Mouse (Mus musculus) ovary, adult 10 weeks (tissue): Measurements from ENCODE around the gene Gm21969. TPM values are rescaled to one million over a fixed set of nuclear protein-coding genes. Genes with fewer than 3 reads are reported as not detected.

Source experiments
- polyA plus RNA-seq: library from polyadenylated mRNA; stranded (reverse); fragments of 350-450 nt; fragmentation: Illumina TruSeq; extraction: RNeasy Lipid Tissue Mini Kit (QIAGEN cat#74804); gene quantifications from one replicate; pipeline ENCODE4 v1.2.3, GENCODE M21; 2014

Gm21969 gene
- not detected for polyA plus RNA-seq

DNA sequence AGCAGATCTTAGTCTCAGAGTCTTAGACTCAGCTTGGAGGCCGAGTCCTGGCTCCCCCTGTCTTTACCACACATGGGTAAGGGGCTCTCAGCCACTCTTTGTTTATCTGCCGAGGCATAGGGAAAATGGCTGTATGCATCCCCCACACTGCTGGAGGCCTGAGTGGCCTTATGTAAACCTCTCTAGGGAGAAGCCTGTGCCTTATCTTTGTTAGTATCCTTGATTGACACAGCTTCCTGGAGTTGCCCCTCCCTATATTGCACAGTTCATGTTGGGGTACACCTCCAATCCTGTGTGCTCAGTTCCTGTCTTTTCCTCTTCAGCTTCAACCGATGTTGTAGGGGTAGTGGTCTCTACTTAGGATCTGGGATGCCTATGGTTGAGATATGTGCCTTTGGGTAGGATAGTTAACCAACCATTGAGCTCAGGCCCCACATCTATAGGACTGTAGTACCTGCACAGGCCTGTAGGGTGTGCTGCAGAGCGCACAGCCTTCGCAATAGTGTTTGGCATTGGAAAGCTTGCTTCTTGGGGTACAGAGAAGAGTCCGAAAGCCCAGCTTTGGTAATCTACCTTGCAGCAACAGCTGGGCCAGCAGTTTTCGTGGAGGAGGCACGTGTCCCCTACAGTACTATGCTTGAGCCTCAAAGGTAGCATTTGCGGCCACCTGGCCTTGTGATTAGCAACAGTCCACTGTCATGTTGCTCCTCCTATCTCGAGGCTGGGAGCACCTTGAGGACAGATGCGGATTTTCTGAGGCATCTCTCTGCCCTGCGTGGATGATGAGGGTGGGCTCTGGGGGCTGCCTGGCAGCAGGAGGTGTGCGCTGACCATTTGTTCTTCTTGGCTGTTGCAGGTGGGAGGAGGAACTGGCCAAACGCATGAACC, at the start of gene Gm21969:
Gm21969 (plus strand) TSS at position 830 of the 888 bp plus-strand sequence.

GRCm38 (mm10) chr4:139622373-139623282, 19.6 kb downstream of the Gm21969 start, which contains the start of gene Aldh4a1:
TSS of gene Aldh4a1 (plus strand) at chr4:139622866.

GRCm38 (mm10) chr4:139653238-139653637, 50.3 kb downstream of the Gm21969 start, which contains the start of gene Tas1r2:
TSS of gene Tas1r2 (plus strand) at chr4:139653538.

Other genes with a start within 250 kb of the Gm21969 start
- gene Iffo2, start 72.6 kb upstream of the Gm21969 start, polyA plus RNA-seq = 5.8 TPM
- 3.0 TPM for gene Aldh4a1, start 19.7 kb downstream of the Gm21969 start, polyA plus RNA-seq
- gene Tas1r2, start 50.4 kb downstream of the Gm21969 start, polyA plus RNA-seq = not detected
- gene Pax7, start 230.3 kb downstream of the Gm21969 start, polyA plus RNA-seq = not detected